Mouse (Mus musculus) midbrain, embryonic 16.5 days (tissue): ENCODE measurements at regions not wholly inside any gene's neighbourhood (a gene's known extent, or its start where the extent isn't known, plus 50 kb on each side); places are given as distances from the start of the nearest gene placed in this dataset.

Experiments used
- ATAC-seq: fragments of 200-750 bp; cut with Nextera tagmentation; 2 replicates; pipeline ENCODE4 v1.8.0; 2017; ENCODE audit warnings: moderate TSS enrichment
- H3K27ac ChIP-seq: fragments of 300-500 bp; sonication (generic); 2 replicates; pipeline ENCODE4 v1.5.1; 2014; ENCODE audit warnings: mild to moderate bottlenecking, low read length, mixed read lengths
- H3K27me3 ChIP-seq: fragments of 300-500 bp; sonication (generic); 2 replicates; pipeline ENCODE4 v1.6.1; 2014; ENCODE audit warnings: low read depth, low read length, mixed read lengths; ENCODE audit not compliant: control insufficient read depth, insufficient read depth
- H3K36me3 ChIP-seq: fragments of 300-500 bp; sonication (generic); 2 replicates; pipeline ENCODE4 v1.6.1; 2014; ENCODE audit warnings: mild to moderate bottlenecking, low read length, moderate library complexity, mixed read lengths; ENCODE audit not compliant: control insufficient read depth, insufficient read depth
- H3K4me1 ChIP-seq: fragments of 300-500 bp; sonication (generic); 2 replicates; pipeline ENCODE4 v1.6.1; 2014; ENCODE audit warnings: mild to moderate bottlenecking, low read length, mixed read lengths; ENCODE audit not compliant: control insufficient read depth, insufficient read depth
- H3K4me2 ChIP-seq: fragments of 300-500 bp; sonication (generic); 2 replicates; pipeline ENCODE4 v1.6.1; 2014; ENCODE audit warnings: mild to moderate bottlenecking, low read length, mixed read lengths
- H3K4me3 ChIP-seq: fragments of 300-500 bp; sonication (generic); 2 replicates; pipeline ENCODE4 v1.5.1; 2014; ENCODE audit warnings: low read depth, mild to moderate bottlenecking, low read length, moderate library complexity, mixed read lengths
- H3K9ac ChIP-seq: fragments of 300-500 bp; sonication (generic); 2 replicates; pipeline ENCODE4 v1.6.1; 2014; ENCODE audit warnings: low read depth, low read length, mixed read lengths
- H3K9me3 ChIP-seq: fragments of 300-500 bp; sonication (generic); replicated peaks from 2 replicates; pipeline ENCODE4 v1.6.1; 2014; ENCODE audit warnings: mild to moderate bottlenecking, low read length, mixed read lengths; ENCODE audit not compliant: control insufficient read depth, poor library complexity, severe bottlenecking
- WGBS: fragments of 180-500 bp; shearing (Covaris S2); extraction: QIAGEN DNeasy Blood & Tissue Kit; methylation state at CpG from one replicate; pipeline ENCODE4 v1.1.7; 2014; 5-methylcytosine and 5-hydroxymethylcytosine counted together

DNA sequence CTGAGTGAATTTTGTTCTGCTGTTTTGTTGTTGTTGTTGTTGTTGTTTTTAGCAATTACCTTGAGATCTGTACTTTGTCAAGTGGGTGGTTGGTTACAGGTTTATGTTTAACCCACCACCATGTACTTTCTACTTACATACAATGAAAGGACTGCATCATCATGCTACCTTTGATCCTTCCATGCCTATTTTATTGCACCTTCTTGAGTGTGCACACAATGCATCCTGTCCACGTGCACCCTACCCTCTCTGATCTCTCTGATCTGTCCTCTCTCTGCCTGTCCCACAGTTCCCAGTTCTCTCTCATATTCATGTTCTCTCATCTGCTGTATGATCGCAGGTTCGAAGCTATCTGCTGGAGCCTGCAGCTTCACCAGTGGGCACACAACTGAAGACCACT is 59.9 kb upstream of the Gas1 start:
- Histone ChIP-seq H3K36me3 (no peaks in the 10 kb centered on the region), H3K4me2 (no peak overlapping the region), H3K27ac (no peak overlapping the region), H3K4me1 (no peaks in the 10 kb centered on the region), H3K4me3 (no peak overlapping the region), H3K9me3 (no peaks in the 10 kb centered on the region), H3K9ac (no peak overlapping the region), H3K27me3 (no peaks in the 10 kb centered on the region)
- WGBS = 93% methylated on average over 3 of the region's 3 CpGs
- no peak for ATAC-seq

GRCm38 (mm10) chr13:60242447-60243109 is 65.4 kb upstream of the Gas1 start:
- Histone ChIP-seq H3K9me3 (no peaks in the 10 kb centered on the region), H3K4me1 (0 out of 2 replicates have a peak, but pooled peaks cover 3% of the 10 kb centered on the region), H3K27me3 (no peaks in the 10 kb centered on the region), H3K4me3 (no peak overlapping the region), H3K27ac (no peak overlapping the region), H3K36me3 (no peaks in the 10 kb centered on the region), H3K9ac (peak overlapping the region; percentile 7; the same call in 1 of the 2 replicates), H3K4me2 (no peak overlapping the region)
- ATAC-seq = no peak
- 55% methylated on average over 8 of the region's 8 CpGs for WGBS

DNA sequence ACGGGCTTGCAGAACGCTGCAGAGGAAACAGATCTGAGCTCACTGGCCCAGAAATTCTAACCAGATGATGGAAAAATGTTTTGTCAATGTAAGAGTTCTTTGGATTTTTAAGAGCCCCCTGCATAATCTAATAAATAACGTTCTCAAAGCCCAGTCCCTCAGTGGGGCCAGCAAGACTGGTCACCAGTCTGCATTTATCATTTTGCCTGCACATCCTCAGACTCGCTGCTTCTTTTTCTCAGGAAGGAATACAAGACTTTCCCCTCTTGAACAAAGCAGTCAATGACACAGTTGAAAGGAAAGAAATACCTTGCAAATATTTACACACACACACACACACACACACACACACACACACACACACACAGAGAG is 65.9 kb upstream of the Gas1 start:
- Histone ChIP-seq H3K27ac (no peak overlapping the region), H3K4me2 (no peak overlapping the region), H3K9me3 (no peaks in the 10 kb centered on the region), H3K4me1 (0 out of 2 replicates have a peak, but pooled peaks cover 3% of the 10 kb centered on the region), H3K9ac (no peak overlapping the region), H3K4me3 (no peak overlapping the region), H3K27me3 (no peaks in the 10 kb centered on the region), H3K36me3 (no peaks in the 10 kb centered on the region)
- 53% methylated on average over 4 of the region's 4 CpGs for WGBS
- ATAC-seq = no peak

- no peaks in the 10 kb centered on the region for H3K9me3 ChIP-seq
- no peak overlapping the region for H3K4me2 ChIP-seq
- H3K27me3 ChIP-seq = no peaks in the 10 kb centered on the region
- no peaks in the 10 kb centered on the region for H3K36me3 ChIP-seq
- H3K4me3 ChIP-seq = no peak overlapping the region
- H3K27ac ChIP-seq = no peak overlapping the region
- ATAC-seq = no peak
- no peak overlapping the region for H3K9ac ChIP-seq
- 61% methylated on average over 7 of the region's 7 CpGs for WGBS
- no peaks in the 10 kb centered on the region for H3K4me1 ChIP-seq
These were observed 78.0 kb upstream of the Gas1 start for GRCm38 (mm10) chr13:60255162-60255561.

- Histone ChIP-seq H3K4me2 (no peak overlapping the region), H3K27ac (no peak overlapping the region), H3K9ac (no peak overlapping the region), H3K27me3 (no peaks in the 10 kb centered on the region), H3K36me3 (no peaks in the 10 kb centered on the region), H3K4me3 (no peak overlapping the region), H3K4me1 (no peaks in the 10 kb centered on the region), H3K9me3 (no peaks in the 10 kb centered on the region)
- ATAC-seq = no peak
- 46% methylated on average over 7 of the region's 7 CpGs for WGBS
These were observed 78.5 kb upstream of the Gas1 start for GRCm38 (mm10) chr13:60255715-60256114.

- no peak overlapping the region for H3K4me3 ChIP-seq
- H3K4me1 ChIP-seq = no peaks in the 10 kb centered on the region
- no peak for ATAC-seq
- 78% methylated on average over 8 of the region's 8 CpGs for WGBS
- no peaks in the 10 kb centered on the region for H3K36me3 ChIP-seq
- no peak overlapping the region for H3K9ac ChIP-seq
- H3K27me3 ChIP-seq = no peaks in the 10 kb centered on the region
- no peaks in the 10 kb centered on the region for H3K9me3 ChIP-seq
- H3K27ac ChIP-seq = no peak overlapping the region
- no peak overlapping the region for H3K4me2 ChIP-seq
These were observed 79.8 kb upstream of the Gas1 start for GRCm38 (mm10) chr13:60256997-60257396.

DNA sequence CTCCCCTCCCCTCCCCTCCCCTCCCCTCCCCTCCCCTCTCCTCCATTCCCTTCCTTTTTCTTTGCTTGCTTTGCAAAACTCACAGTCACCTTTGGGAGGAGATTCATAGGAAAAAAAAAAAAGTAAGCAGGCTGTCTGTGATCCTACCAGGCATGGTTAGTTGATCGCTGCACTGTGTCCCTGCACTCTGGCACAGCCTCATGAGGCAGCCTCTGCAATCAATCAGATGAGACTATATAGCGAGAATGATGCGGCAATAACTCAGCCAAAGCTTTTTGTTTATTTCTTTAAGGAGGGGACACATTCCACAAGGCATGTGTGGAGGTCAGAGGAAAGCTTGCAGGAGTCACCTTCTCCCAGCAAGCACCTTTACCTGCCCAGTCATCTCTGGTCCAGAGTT is 80.7 kb upstream of the Gas1 start:
- H3K27me3 ChIP-seq = no peaks in the 10 kb centered on the region
- no peaks in the 10 kb centered on the region for H3K9me3 ChIP-seq
- H3K27ac ChIP-seq = no peak overlapping the region
- no peak overlapping the region for H3K9ac ChIP-seq
- no peaks in the 10 kb centered on the region for H3K36me3 ChIP-seq
- WGBS = 85% methylated on average over 3 of the region's 3 CpGs
- H3K4me2 ChIP-seq = no peak overlapping the region
- H3K4me1 ChIP-seq = no peaks in the 10 kb centered on the region
- ATAC-seq = no peak
- H3K4me3 ChIP-seq = no peak overlapping the region

- Histone ChIP-seq H3K27me3 (no peaks in the 10 kb centered on the region), H3K9ac (no peak overlapping the region), H3K4me1 (no peaks in the 10 kb centered on the region), H3K9me3 (no peaks in the 10 kb centered on the region), H3K36me3 (no peaks in the 10 kb centered on the region), H3K27ac (no peak overlapping the region), H3K4me2 (no peak overlapping the region), H3K4me3 (no peak overlapping the region)
- no peak for ATAC-seq
- 73% methylated on average over 11 of the region's 11 CpGs for WGBS
These were observed 85.4 kb upstream of the Gas1 start for GRCm38 (mm10) chr13:60262449-60263028.

GRCm38 (mm10) chr13:60264504-60264903 is 87.3 kb upstream of the Gas1 start:
- H3K9me3 ChIP-seq = no peaks in the 10 kb centered on the region
- H3K4me2 ChIP-seq = no peak overlapping the region
- H3K9ac ChIP-seq = no peak overlapping the region
- no peak overlapping the region for H3K27ac ChIP-seq
- 93% methylated on average over 4 of the region's 4 CpGs for WGBS
- no peak overlapping the region for H3K4me3 ChIP-seq
- no peaks in the 10 kb centered on the region for H3K36me3 ChIP-seq
- no peak for ATAC-seq
- H3K4me1 ChIP-seq = no peaks in the 10 kb centered on the region
- H3K27me3 ChIP-seq = no peaks in the 10 kb centered on the region
